Mouse (Mus musculus): Measurements from ENCODE around the gene Mical2. TPM values are rescaled to one million over a fixed set of nuclear protein-coding genes. Genes with fewer than 3 reads are reported as not detected.

The Mical2 gene
- total and polyA plus RNA-seq, 3 experiments: not detected

- H3K4me1 ChIP-seq (ENCODE audit: control insufficient read depth in 1 of 2, insufficient read depth in 2 of 2): no peaks in the 10 kb centered on the region
- H3K4me2 ChIP-seq (ENCODE audit: insufficient read depth, low read depth, poor library complexity, severe bottlenecking): no peak overlapping the region
- in situ Hi-C loops (cut with MboI; ENCODE audit: low pct_ligation_motif_present, low pct_unique_long_range_greater_than_20kb, low sequenced_read_pairs): loop anchor here (10.0 kb wide), 1 partner anchor 103 kb away; no protein-coding TSS in a partner anchor
- no peak for DNase-seq (ENCODE audit: extremely low read depth)
- dilution Hi-C loops (cut with MboI; ENCODE audit: extremely low pct_ligation_motif_present, extremely low pct_unique_long_range_greater_than_20kb, low sequenced_read_pairs): no loop called here
- no peaks in the 10 kb centered on the region for H3K79me2 ChIP-seq (replicated peaks; ENCODE audit: control insufficient read depth, extremely low read depth, insufficient read depth, poor library complexity, severe bottlenecking)
- no peak for TF ChIP-seq KAT2A (IDR thresholded peaks at IDR 0.05; ENCODE audit: insufficient replicate concordance, low read length)
- no peak for TF ChIP-seq BHLHE40 (IDR thresholded peaks at IDR 0.05; ENCODE audit: low read depth, low read length)
- TF ChIP-seq UBTF (IDR thresholded peaks at IDR 0.05; ENCODE audit: low read depth, low read length): no peak
- no peak for TF ChIP-seq PAX5 (IDR thresholded peaks at IDR 0.05; ENCODE audit: low read length)
- TF ChIP-seq EP300 (IDR thresholded peaks at IDR 0.05; ENCODE audit: low read length): no peak
- no peak for TF ChIP-seq NRF1 (IDR thresholded peaks at IDR 0.05; ENCODE audit: low read depth, low read length)
- no peak for TF ChIP-seq USF2 (conservative IDR thresholded peaks at IDR 0.05; ENCODE audit: low read depth, low read length)
- H3K27ac ChIP-seq (ENCODE audit: insufficient read depth, low read depth): no peak overlapping the region
- no peak overlapping the region for H3K9ac ChIP-seq (ENCODE audit: insufficient read depth, low read depth)
- H3K27me3 ChIP-seq (replicated peaks): no peaks in the 10 kb centered on the region
- peaks cover 5% of the 10 kb centered on the region for H3K9me3 ChIP-seq (replicated peaks; ENCODE audit: low read length)
- H3K4me3 ChIP-seq (replicated peaks in 1 of 3; ENCODE audit: low read depth in 2 of 3, low read length in 2 of 3, poor library complexity in 1 of 3): no peak overlapping the region
- H3K36me3 ChIP-seq (replicated peaks in 1 of 2; ENCODE audit: control insufficient read depth in 1 of 2, insufficient read depth in 1 of 2, low read length in 1 of 2): no peaks in the 10 kb centered on the region
These were observed 37.9 kb upstream of the Mical2 start for GRCm38 (mm10) chr7:112187536-112188459.

GRCm38 (mm10) chr7:112192237-112192636, 33.4 kb upstream of the Mical2 start:
- no peaks in the 10 kb centered on the region for H3K79me2 ChIP-seq (replicated peaks; ENCODE audit: control insufficient read depth, extremely low read depth, insufficient read depth, poor library complexity, severe bottlenecking)
- H3K4me1 ChIP-seq (ENCODE audit: control insufficient read depth in 1 of 2, insufficient read depth in 2 of 2): no peaks in the 10 kb centered on the region
- no peak for DNase-seq (ENCODE audit: extremely low read depth)
- peaks cover 7% of the 10 kb centered on the region for H3K27me3 ChIP-seq (replicated peaks)
- in situ Hi-C loops (cut with MboI; ENCODE audit: low pct_ligation_motif_present, low pct_unique_long_range_greater_than_20kb, low sequenced_read_pairs) (no loop called here), dilution Hi-C loops (cut with MboI; ENCODE audit: extremely low pct_ligation_motif_present, extremely low pct_unique_long_range_greater_than_20kb, low sequenced_read_pairs) (no loop called here)
- no peak overlapping the region for H3K27ac ChIP-seq (ENCODE audit: insufficient read depth, low read depth)
- peaks cover 2% of the 10 kb centered on the region for H3K9me3 ChIP-seq (replicated peaks; ENCODE audit: low read length)
- no peak overlapping the region for H3K4me3 ChIP-seq (replicated peaks in 1 of 3; ENCODE audit: low read depth in 2 of 3, low read length in 2 of 3, poor library complexity in 1 of 3)
- TF ChIP-seq HCFC1 (IDR thresholded peaks at IDR 0.05; ENCODE audit: low read depth, low read length): no peak
- no peaks in the 10 kb centered on the region for H3K36me3 ChIP-seq (replicated peaks in 1 of 2; ENCODE audit: control insufficient read depth in 1 of 2, insufficient read depth in 1 of 2, low read length in 1 of 2)
- H3K4me2 ChIP-seq (ENCODE audit: insufficient read depth, low read depth, poor library complexity, severe bottlenecking): no peak overlapping the region
- H3K9ac ChIP-seq (ENCODE audit: insufficient read depth, low read depth): no peak overlapping the region

- in situ Hi-C loops (cut with MboI; ENCODE audit: low pct_ligation_motif_present, low pct_unique_long_range_greater_than_20kb, low sequenced_read_pairs) (no loop called here), dilution Hi-C loops (cut with MboI; ENCODE audit: extremely low pct_ligation_motif_present, extremely low pct_unique_long_range_greater_than_20kb, low sequenced_read_pairs) (no loop called here)
These were observed 32.9 kb upstream of the Mical2 start for GRCm38 (mm10) chr7:112192778-112193177.

More at GRCm38 (mm10) chr7:112192778-112193177, 32.9 kb upstream of the Mical2 start:
- Histone ChIP-seq H3K4me2 (ENCODE audit: insufficient read depth, low read depth, poor library complexity, severe bottlenecking) (no peak overlapping the region), H3K27me3 (replicated peaks) (peaks cover 7% of the 10 kb centered on the region), H3K4me1 (ENCODE audit: control insufficient read depth in 1 of 2, insufficient read depth in 2 of 2) (no peaks in the 10 kb centered on the region), H3K4me3 (replicated peaks in 1 of 3; ENCODE audit: low read depth in 2 of 3, low read length in 2 of 3, poor library complexity in 1 of 3) (no peak overlapping the region), H3K9me3 (replicated peaks; ENCODE audit: low read length) (peaks cover 2% of the 10 kb centered on the region), H3K79me2 (replicated peaks; ENCODE audit: control insufficient read depth, extremely low read depth, insufficient read depth, poor library complexity, severe bottlenecking) (no peaks in the 10 kb centered on the region), H3K9ac (ENCODE audit: insufficient read depth, low read depth) (no peak overlapping the region), H3K27ac (ENCODE audit: insufficient read depth, low read depth) (no peak overlapping the region), H3K36me3 (replicated peaks in 1 of 2; ENCODE audit: control insufficient read depth in 1 of 2, insufficient read depth in 1 of 2, low read length in 1 of 2) (no peaks in the 10 kb centered on the region)
- TF ChIP-seq RAD21 (IDR thresholded peaks at IDR 0.05; ENCODE audit: low read depth, low read length) (no peak), JUN (IDR thresholded peaks at IDR 0.05; ENCODE audit: insufficient read depth, low read depth, low read length) (no peak), MYC (IDR thresholded peaks at IDR 0.05; ENCODE audit: low read depth, low read length) (no peak), ZKSCAN1 (IDR thresholded peaks at IDR 0.05; ENCODE audit: borderline replicate concordance, low read depth, low read length) (no peak), ELF1 (IDR thresholded peaks at IDR 0.05; ENCODE audit: low read depth, low read length) (no peak), JUND (conservative IDR thresholded peaks at IDR 0.05; ENCODE audit: low read depth, low read length) (no peak), TCF12 (IDR thresholded peaks at IDR 0.05; ENCODE audit: low read depth, low read length) (no peak), UBTF (IDR thresholded peaks at IDR 0.05; ENCODE audit: low read depth, low read length) (no peak), ZMIZ1 (IDR thresholded peaks at IDR 0.05; ENCODE audit: low read depth, low read length) (no peak), KAT2A (IDR thresholded peaks at IDR 0.05; ENCODE audit: insufficient replicate concordance, low read length) (no peak), POLR2AphosphoS2 (IDR thresholded peaks at IDR 0.05; ENCODE audit: low read depth, low read length) (no peak), MXI1 (IDR thresholded peaks at IDR 0.05; ENCODE audit: low read depth, low read length) (no peak), TBP (conservative IDR thresholded peaks at IDR 0.05; ENCODE audit: low read depth, low read length) (no peak), MAFK (IDR thresholded peaks at IDR 0.05; ENCODE audit: insufficient replicate concordance, low read length) (no peak), USF1 (IDR thresholded peaks at IDR 0.05; ENCODE audit: low read depth, low read length) (no peak)
- no peak for DNase-seq (ENCODE audit: extremely low read depth)

All from CH12.LX (cell line).